Mouse (Mus musculus): ENCODE results near the gene Mras. TPM values are rescaled to one million over a fixed set of nuclear protein-coding genes. Genes with fewer than 3 reads are reported as not detected.

Gene Mras
- 49.0 and 51.1 TPM in 2 replicates for polyA plus RNA-seq (2015; fragmentation: Nextera tagmentation; extraction: Ambion mirVana)

DNA sequence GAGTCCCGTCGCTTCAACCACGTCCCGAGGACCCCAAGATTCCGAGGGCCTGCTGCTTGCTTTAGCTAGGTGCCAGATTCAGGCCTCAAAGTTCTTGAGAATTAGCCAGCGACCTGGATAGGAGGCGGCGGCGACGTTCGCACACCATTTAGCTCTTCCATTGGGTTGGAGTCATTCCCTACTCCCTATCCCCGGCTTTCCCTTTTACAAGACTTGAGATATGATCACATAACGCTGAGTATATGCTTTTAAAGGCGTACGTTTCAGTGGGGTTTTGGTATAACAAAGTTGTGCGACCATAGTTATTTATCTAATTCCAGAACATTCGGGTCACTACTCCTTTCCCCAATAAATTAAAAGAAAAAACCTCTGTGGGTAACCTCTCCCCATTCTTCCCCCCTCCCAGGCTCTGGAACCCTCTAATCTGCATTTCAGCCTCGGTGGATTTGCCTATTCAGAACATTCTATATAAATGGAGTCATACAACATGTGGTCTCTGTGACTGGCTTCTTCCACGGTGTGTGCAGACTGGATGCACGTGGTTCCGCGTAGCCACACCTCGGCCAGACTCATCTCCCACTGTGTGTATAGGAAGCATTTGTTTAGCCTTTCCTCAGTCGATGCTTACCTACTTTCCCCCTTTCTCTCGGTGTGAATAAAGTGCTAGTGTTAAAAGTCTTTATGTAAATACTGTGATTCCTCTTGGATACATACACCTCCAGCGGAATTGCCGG lies at the start of gene Mras:
TSS of gene Mras (minus strand) at position 351 of the 734 bp plus-strand sequence.
- Histone ChIP-seq H3K4me2 (peak within 1 kb of the TSS; percentile 87), H3K9ac (peak within 1 kb of the TSS; percentile 96), H3K27ac (replicated peaks) (peak within 1 kb of the TSS; percentile 92), H3K36me3 (no peaks in the 10 kb centered on the region), H3K9me3 (no peaks in the 10 kb centered on the region), H3K4me1 (replicated peaks) (peaks cover 47% of the 10 kb centered on the region), H3K4me3 (peak within 1 kb of the TSS; percentile 90), H3K27me3 (peaks cover 23% of the 10 kb centered on the region)
- no peak for ATAC-seq (ENCODE audit: low read depth)
- 17% methylated on average over 27 of the region's 27 CpGs for WGBS

- H3K9ac ChIP-seq: no peak overlapping the region
- no peaks in the 10 kb centered on the region for H3K4me1 ChIP-seq (replicated peaks)
- H3K4me2 ChIP-seq: no peak overlapping the region
- H3K36me3 ChIP-seq: peaks cover 85% of the 10 kb centered on the region
- H3K27me3 ChIP-seq: no peaks in the 10 kb centered on the region
- H3K27ac ChIP-seq (replicated peaks): no peak overlapping the region
- H3K9me3 ChIP-seq: no peaks in the 10 kb centered on the region
- H3K4me3 ChIP-seq: no peak overlapping the region
- no peak for ATAC-seq (ENCODE audit: low read depth)
- 92% methylated on average over 4 of the region's 4 CpGs for WGBS
These were observed 48.0 kb upstream of the Mras start for GRCm38 (mm10) chr9:99485144-99485543.

DNA sequence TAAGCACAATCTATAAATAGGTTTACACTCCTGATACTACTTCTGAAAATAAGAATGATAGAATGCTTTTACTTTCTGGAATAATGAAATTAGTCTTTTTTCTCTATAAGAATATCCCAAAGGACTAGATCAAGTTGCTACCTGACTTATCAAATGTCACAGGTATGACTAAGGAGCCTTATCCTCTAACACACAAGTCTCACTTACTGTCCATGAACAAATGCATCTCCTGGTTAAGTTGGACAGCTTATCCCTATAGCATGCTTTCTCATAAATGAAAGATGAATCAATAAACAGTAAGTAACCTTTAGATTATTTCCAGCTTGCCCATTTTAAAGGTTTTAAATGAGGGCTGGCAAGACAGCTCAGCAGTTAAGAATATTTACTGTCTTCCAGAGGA lies 47.5 kb upstream of the Mras start:
- ATAC-seq (ENCODE audit: low read depth): no peak
- H3K9me3 ChIP-seq: no peaks in the 10 kb centered on the region
- no peak overlapping the region for H3K4me3 ChIP-seq
- no peak overlapping the region for H3K9ac ChIP-seq
- H3K4me1 ChIP-seq (replicated peaks): 0 out of 2 replicates have a peak, but pooled peaks cover under 1% of the 10 kb centered on the region
- no peak overlapping the region for H3K27ac ChIP-seq (replicated peaks)
- peaks cover 80% of the 10 kb centered on the region for H3K36me3 ChIP-seq
- H3K27me3 ChIP-seq: no peaks in the 10 kb centered on the region
- H3K4me2 ChIP-seq: no peak overlapping the region

DNA sequence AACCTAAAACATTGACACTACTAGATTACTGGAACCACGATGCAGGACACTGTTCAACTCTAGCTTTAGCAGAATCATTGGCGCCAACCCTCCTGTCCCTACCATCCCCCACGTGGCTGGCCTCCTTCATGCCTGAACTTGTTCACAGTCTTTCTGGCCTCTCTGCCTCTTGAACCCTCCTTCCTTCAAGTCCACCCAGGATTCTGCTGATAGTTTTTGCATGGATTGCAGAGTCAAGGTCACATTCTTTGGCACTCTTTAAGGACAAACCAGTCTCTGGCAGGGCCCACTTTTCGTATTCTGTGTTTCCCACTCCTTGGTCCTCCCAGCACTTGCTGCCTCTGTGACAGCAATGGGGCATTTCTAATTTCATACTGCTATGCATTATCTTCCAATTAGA lies 46.0 kb upstream of the Mras start:
- H3K9ac ChIP-seq: no peak overlapping the region
- H3K27me3 ChIP-seq: no peaks in the 10 kb centered on the region
- H3K4me1 ChIP-seq (replicated peaks): 0 out of 2 replicates have a peak, but pooled peaks cover 7% of the 10 kb centered on the region
- H3K27ac ChIP-seq (replicated peaks): no peak overlapping the region
- 94% methylated on average over 4 of the region's 4 CpGs for WGBS
- H3K4me3 ChIP-seq: no peak overlapping the region
- peaks cover 75% of the 10 kb centered on the region for H3K36me3 ChIP-seq
- H3K4me2 ChIP-seq: no peak overlapping the region
- no peaks in the 10 kb centered on the region for H3K9me3 ChIP-seq
- ATAC-seq (ENCODE audit: low read depth): no peak

DNA sequence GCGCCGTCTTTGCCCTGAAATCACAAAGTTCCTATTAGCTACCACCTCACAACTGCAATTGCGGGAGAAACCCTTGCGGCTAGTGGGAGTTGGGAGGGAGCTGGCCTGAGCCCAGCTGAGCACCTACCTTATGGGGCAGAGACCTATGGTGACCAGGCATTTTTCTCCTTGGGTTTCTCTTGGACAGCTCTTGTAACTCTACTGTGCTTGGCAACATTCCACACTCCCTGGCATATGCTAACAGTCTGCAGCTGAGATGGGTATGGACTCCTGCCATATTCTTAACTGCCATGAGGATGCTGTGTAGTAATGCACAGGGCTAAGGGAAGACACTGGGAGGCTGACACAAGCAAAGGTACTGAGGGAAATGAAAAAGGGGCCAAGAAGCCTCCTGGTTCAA lies 43.6 kb upstream of the Mras start:
- WGBS: 89% methylated on average over 4 of the region's 4 CpGs
- Histone ChIP-seq H3K9ac (no peak overlapping the region), H3K27ac (replicated peaks) (no peak overlapping the region), H3K9me3 (no peaks in the 10 kb centered on the region), H3K27me3 (no peaks in the 10 kb centered on the region), H3K4me2 (no peak overlapping the region), H3K4me3 (no peak overlapping the region), H3K4me1 (replicated peaks) (0 out of 2 replicates have a peak, but pooled peaks cover 7% of the 10 kb centered on the region), H3K36me3 (peaks cover 52% of the 10 kb centered on the region)
- ATAC-seq (ENCODE audit: low read depth): no peak

GRCm38 (mm10) chr9:99479181-99479711 lies 42.1 kb upstream of the Mras start:
- no peaks in the 10 kb centered on the region for H3K9me3 ChIP-seq
- H3K27me3 ChIP-seq: no peaks in the 10 kb centered on the region
- 0 out of 2 replicates have a peak, but pooled peaks cover 7% of the 10 kb centered on the region for H3K4me1 ChIP-seq (replicated peaks)
- H3K36me3 ChIP-seq: peaks cover 50% of the 10 kb centered on the region
- no peak overlapping the region for H3K4me3 ChIP-seq
- H3K4me2 ChIP-seq: no peak overlapping the region
- no peak overlapping the region for H3K9ac ChIP-seq
- H3K27ac ChIP-seq (replicated peaks): no peak overlapping the region
- ATAC-seq (ENCODE audit: low read depth): no peak
- WGBS: 80% methylated on average over 9 of the region's 9 CpGs

GRCm38 (mm10) chr9:99471334-99471733 lies 34.2 kb upstream of the Mras start:
- H3K4me1 ChIP-seq (replicated peaks): 0 out of 2 replicates have a peak, but pooled peaks cover 8% of the 10 kb centered on the region
- H3K4me2 ChIP-seq: no peak overlapping the region
- no peaks in the 10 kb centered on the region for H3K9me3 ChIP-seq
- no peak for ATAC-seq (ENCODE audit: low read depth)
- no peaks in the 10 kb centered on the region for H3K27me3 ChIP-seq
- no peak overlapping the region for H3K27ac ChIP-seq (replicated peaks)
- no peak overlapping the region for H3K9ac ChIP-seq
- WGBS: 71% methylated on average over 7 of the region's 7 CpGs
- peaks cover 13% of the 10 kb centered on the region for H3K36me3 ChIP-seq
- no peak overlapping the region for H3K4me3 ChIP-seq

- 0 out of 2 replicates have a peak overlapping the region, but pooled peaks have one; percentile 33 for H3K27ac ChIP-seq (replicated peaks)
These were observed 33.3 kb upstream of the Mras start for GRCm38 (mm10) chr9:99470347-99471092.

GRCm38 (mm10) chr9:99469681-99470273 lies 32.6 kb upstream of the Mras start:
- peaks cover 2% of the 10 kb centered on the region; the same call in 1 of the 2 replicates for H3K36me3 ChIP-seq
- WGBS: 72% methylated on average over 8 of the region's 8 CpGs

More at GRCm38 (mm10) chr9:99470347-99471092, 33.3 kb upstream of the Mras start:
- 45% methylated on average over 16 of the region's 16 CpGs for WGBS
- no peak for ATAC-seq (ENCODE audit: low read depth)
- H3K4me2 ChIP-seq: no peak overlapping the region
- H3K9ac ChIP-seq: no peak overlapping the region
- no peaks in the 10 kb centered on the region for H3K9me3 ChIP-seq
- H3K27me3 ChIP-seq: no peaks in the 10 kb centered on the region
- 0 out of 2 replicates have a peak, but pooled peaks cover 8% of the 10 kb centered on the region for H3K4me1 ChIP-seq (replicated peaks)
- peaks cover 10% of the 10 kb centered on the region for H3K36me3 ChIP-seq
- H3K4me3 ChIP-seq: no peak overlapping the region

GRCm38 (mm10) chr9:99468572-99468971 lies 31.4 kb upstream of the Mras start:
- H3K9ac ChIP-seq: no peak overlapping the region
- no peaks in the 10 kb centered on the region for H3K36me3 ChIP-seq
- H3K4me3 ChIP-seq: no peak overlapping the region
- H3K27me3 ChIP-seq: no peaks in the 10 kb centered on the region
- no peak overlapping the region for H3K27ac ChIP-seq (replicated peaks)
- no peak for ATAC-seq (ENCODE audit: low read depth)
- 0 out of 2 replicates have a peak, but pooled peaks cover 8% of the 10 kb centered on the region for H3K4me1 ChIP-seq (replicated peaks)
- H3K9me3 ChIP-seq: no peaks in the 10 kb centered on the region
- WGBS: 74% methylated on average over 9 of the region's 9 CpGs
- no peak overlapping the region for H3K4me2 ChIP-seq

More at GRCm38 (mm10) chr9:99469681-99470273, 32.6 kb upstream of the Mras start:
- no peak overlapping the region for H3K4me2 ChIP-seq
- H3K9ac ChIP-seq: no peak overlapping the region
- H3K27ac ChIP-seq (replicated peaks): no peak overlapping the region
- ATAC-seq (ENCODE audit: low read depth): no peak
- no peak overlapping the region for H3K4me3 ChIP-seq
- H3K27me3 ChIP-seq: no peaks in the 10 kb centered on the region
- 0 out of 2 replicates have a peak, but pooled peaks cover 8% of the 10 kb centered on the region for H3K4me1 ChIP-seq (replicated peaks)
- H3K9me3 ChIP-seq: no peaks in the 10 kb centered on the region

- Histone ChIP-seq H3K9me3 (no peaks in the 10 kb centered on the region), H3K4me3 (no peak overlapping the region), H3K9ac (no peak overlapping the region), H3K4me2 (no peak overlapping the region), H3K27ac (replicated peaks) (no peak overlapping the region), H3K4me1 (replicated peaks) (no peaks in the 10 kb centered on the region), H3K27me3 (no peaks in the 10 kb centered on the region), H3K36me3 (no peaks in the 10 kb centered on the region)
- WGBS: 86% methylated on average over 6 of the region's 6 CpGs
- ATAC-seq (ENCODE audit: low read depth): no peak
These were observed 27.7 kb upstream of the Mras start for GRCm38 (mm10) chr9:99464876-99465275.

- Histone ChIP-seq H3K27me3 (no peaks in the 10 kb centered on the region; the same call in 1 of the 2 replicates), H3K9ac (no peak overlapping the region), H3K9me3 (no peaks in the 10 kb centered on the region), H3K4me3 (no peak overlapping the region), H3K4me2 (no peak overlapping the region), H3K36me3 (no peaks in the 10 kb centered on the region), H3K27ac (replicated peaks) (no peak overlapping the region), H3K4me1 (replicated peaks) (no peaks in the 10 kb centered on the region)
- WGBS: 93% methylated on average over 4 of the region's 4 CpGs
- no peak for ATAC-seq (ENCODE audit: low read depth)
These were observed 22.5 kb upstream of the Mras start for GRCm38 (mm10) chr9:99459730-99460129.
